ENCODE assay signal across 11 mouse cellular contexts in genomic region chr3:31098556-31098955, GRCm38 (mm10). TPM values are rescaled to one million over a fixed set of nuclear protein-coding genes. Genes with fewer than 3 reads are reported as not detected.
DNase-seq lines count a peak whose midpoint lies in the region; ATAC-seq and TF ChIP-seq lines count a peak whose summit lies in the region.
"Had no signal": no experiment of that assay in that cellular context is flagged by ENCODE, and none has a peak within 500 bp of the region (broad histone marks: within the 10 kb centered on the region; RNA-seq: fewer than 3 reads in every experiment).

No protein-coding gene starts in this region.

- 94% methylated on average over 1 of the region's 1 CpGs for WGBS in liver, postnatal 0 days (ENCODE audit: insufficient replicate concordance)
- 78% methylated on average over 1 of the region's 1 CpGs for WGBS in hindbrain, embryonic 12.5 days
- 78% methylated on average over 1 of the region's 1 CpGs for WGBS in midbrain, postnatal 0 days

- H3K9me3 ChIP-seq in liver, postnatal 0 days (ENCODE audit: low read length) = no peaks in the 10 kb centered on the region
- H3K9me3 ChIP-seq in hindbrain, embryonic 12.5 days (replicated peaks) = no peaks in the 10 kb centered on the region
- no peaks in the 10 kb centered on the region for H3K9me3 ChIP-seq in midbrain, postnatal 0 days (ENCODE audit: low read length)
- H3K9me3 ChIP-seq: liver, embryonic 15.5 days had no signal

- no peak overlapping the region for H3K9ac ChIP-seq in liver, postnatal 0 days (replicated peaks)
- no peak overlapping the region for H3K9ac ChIP-seq in hindbrain, embryonic 12.5 days
- H3K9ac ChIP-seq in midbrain, postnatal 0 days (replicated peaks; ENCODE audit: low read length, poor library complexity, severe bottlenecking) = no peak overlapping the region
- H3K9ac ChIP-seq: liver, embryonic 15.5 days had no signal

- TF ChIP-seq CTCF in gastrocnemius, adult 2 months (IDR thresholded peaks at IDR 0.05) = no peak
- no peak for TF ChIP-seq CTCF in liver, postnatal 0 days (IDR thresholded peaks at IDR 0.05; ENCODE audit: low read depth)
- no peak for TF ChIP-seq CTCF in midbrain, postnatal 0 days (IDR thresholded peaks at IDR 0.05)

- H3K27me3 ChIP-seq in liver, postnatal 0 days (ENCODE audit: insufficient read depth, low read length) = no peaks in the 10 kb centered on the region
- no peaks in the 10 kb centered on the region for H3K27me3 ChIP-seq in hindbrain, embryonic 12.5 days
- H3K27me3 ChIP-seq in midbrain, postnatal 0 days (ENCODE audit: insufficient read depth, low read length) = no peaks in the 10 kb centered on the region

- no peak overlapping the region for H3K27ac ChIP-seq in gastrocnemius, adult 2 months
- H3K27ac ChIP-seq in liver, postnatal 0 days (ENCODE audit: low read depth) = no peak overlapping the region
- H3K27ac ChIP-seq in hindbrain, embryonic 12.5 days = no peak overlapping the region
- H3K27ac ChIP-seq in midbrain, postnatal 0 days (ENCODE audit: low read depth, low read length) = no peak overlapping the region
- H3K27ac ChIP-seq: liver, embryonic 15.5 days had no signal

- H3K4me1 ChIP-seq in liver, postnatal 0 days (ENCODE audit: insufficient read depth) = peaks cover 18% of the 10 kb centered on the region
- peaks cover 46% of the 10 kb centered on the region for H3K4me1 ChIP-seq in hindbrain, embryonic 12.5 days
- H3K4me1 ChIP-seq in midbrain, postnatal 0 days (ENCODE audit: insufficient read depth, low read length) = peaks cover 17% of the 10 kb centered on the region

- H3K36me3 ChIP-seq in liver, postnatal 0 days (replicated peaks; ENCODE audit: insufficient read depth, low read length) = no peaks in the 10 kb centered on the region
- 0 out of 2 replicates have a peak, but pooled peaks cover 3% of the 10 kb centered on the region for H3K36me3 ChIP-seq in hindbrain, embryonic 12.5 days
- H3K36me3 ChIP-seq in midbrain, postnatal 0 days (ENCODE audit: insufficient read depth, low read length) = peaks cover 2% of the 10 kb centered on the region; the same call in 1 of the 2 replicates
- H3K36me3 ChIP-seq: liver, embryonic 15.5 days had no signal

- peak overlapping the region; percentile 48 for H3K4me3 ChIP-seq in gastrocnemius, adult 2 months
- H3K4me3 ChIP-seq in liver, postnatal 0 days (ENCODE audit: low read depth, low read length) = no peak overlapping the region
- peak overlapping the region; percentile 8 for H3K4me3 ChIP-seq in hindbrain, embryonic 12.5 days
- no peak overlapping the region for H3K4me3 ChIP-seq in midbrain, postnatal 0 days (ENCODE audit: low read depth, low read length)
- H3K4me3 ChIP-seq: liver, embryonic 15.5 days had no signal

- peak overlapping the region; percentile 50 for H3K4me2 ChIP-seq in liver, postnatal 0 days (ENCODE audit: low read depth, low read length)
- H3K4me2 ChIP-seq in hindbrain, embryonic 12.5 days (replicated peaks) = peak overlapping the region; percentile 46
- peak overlapping the region; percentile 16 for H3K4me2 ChIP-seq in midbrain, postnatal 0 days (ENCODE audit: low read depth, low read length, poor library complexity, severe bottlenecking)
- H3K4me2 ChIP-seq: liver, embryonic 15.5 days had no signal

- intact Hi-C loops in gastrocnemius, adult 2 months (cut with DNase I) = no loop called here

- no peak for ATAC-seq in liver, postnatal 0 days
- ATAC-seq in hindbrain, embryonic 12.5 days (ENCODE audit: low FRiP score) = no peak
- ATAC-seq in midbrain, postnatal 0 days (ENCODE audit: low FRiP score) = no peak
- no peak for ATAC-seq in cerebellum, adult (ENCODE audit: insufficient number of reproducible peaks, low FRiP score, low TSS enrichment)

- no peak for DNase-seq in gastrocnemius, adult 2 months
- no peak for DNase-seq in gastrocnemius, postnatal 4 days (ENCODE audit: low spot score in 2 of 2)
- DNase-seq in liver, postnatal 0 days = no peak
- DNase-seq in liver = no peak
- DNase-seq in midbrain, postnatal 0 days (ENCODE audit: low spot score) = no peak
- DNase-seq in spleen, adult 18-20 months = no peak
- DNase-seq: cerebellum, adult 11 months; kidney, adult 18-20 months had no signal

- TF ChIP-seq EP300 in liver, postnatal 0 days (IDR thresholded peaks at IDR 0.05; ENCODE audit: low read depth) = no peak

RNA-seq across cellular contexts. Expression of gene Skil, which starts 3.7 kb away (rescaled TPM):
- total RNA-seq in gastrocnemius, adult 2 months (2021) = 10 to 100 TPM in 1 of 2 experiments, 1 to 10 TPM in 1; 8.3 to 19.8 TPM
- total RNA-seq in gastrocnemius, postnatal 4 days (2021) = 10 to 100 TPM; 20.3 to 26.3 TPM
- 7.3 and 8.2 TPM in 2 replicates for polyA plus RNA-seq in liver, postnatal 0 days (2015; fragmentation: Nextera tagmentation; extraction: Ambion mirVana)
- polyA plus RNA-seq in hindbrain, embryonic 12.5 days (2016; fragmentation: Nextera tagmentation; extraction: Ambion mirVana) = 51.9 and 52.8 TPM in 2 replicates
- total RNA-seq in midbrain, postnatal 0 days (2014; rRNA removed) = 39.4 and 46.8 TPM in 2 replicates
- polyA plus RNA-seq in midbrain, postnatal 0 days (2015; fragmentation: Nextera tagmentation; extraction: Ambion mirVana) = 24.7 and 28.5 TPM in 2 replicates

RNA-seq across cellular contexts. Expression of gene Cldn11, which starts 51.2 kb away (rescaled TPM):
- under 1 TPM in 1 of 2 experiments, not detected in 1; 0.17 TPM for total RNA-seq in gastrocnemius, adult 2 months (2021)
- total RNA-seq in gastrocnemius, postnatal 4 days (2021) = 1 to 10 TPM; 1.5 to 1.6 TPM
- 0.11 and 0.17 TPM in 2 replicates for polyA plus RNA-seq in liver, postnatal 0 days (2015; fragmentation: Nextera tagmentation; extraction: Ambion mirVana)
- polyA plus RNA-seq in hindbrain, embryonic 12.5 days (2016; fragmentation: Nextera tagmentation; extraction: Ambion mirVana) = 31.2 and 31.3 TPM in 2 replicates
- total RNA-seq in midbrain, postnatal 0 days (2014; rRNA removed) = 45.6 and 60.4 TPM in 2 replicates
- polyA plus RNA-seq in midbrain, postnatal 0 days (2015; fragmentation: Nextera tagmentation; extraction: Ambion mirVana) = 45.5 and 47.2 TPM in 2 replicates

Comparison
In these comparisons a context has a peak if more than half of its experiments do, and no peak if none do; other contexts are left out.
1. H3K4me3 ChIP-seq: peak in gastrocnemius, adult 2 months (single experiment) and hindbrain, embryonic 12.5 days (single experiment); none in liver, postnatal 0 days (single experiment) and midbrain, postnatal 0 days (single experiment).
2. RNA of gene Cldn11, which starts 51.2 kb away (total RNA-seq): 45.6 to 60.4 TPM in midbrain, postnatal 0 days; 1.5 to 1.6 TPM in gastrocnemius, postnatal 4 days and 0.17 TPM in gastrocnemius, adult 2 months; every median in the first group is over 10 times any median in the second.
3. Peak in every context shown above with its lines, with median percentiles within 50 percentile points of each other: H3K4me2 ChIP-seq.